Mouse (Mus musculus) cerebellum, adult 11 months (tissue): ENCODE results near the gene Klhl6.

Source experiments
- DNase-seq: peaks from one replicate; pipeline ENCODE4 v3.0.0; 2022

Klhl6 gene

GRCm38 (mm10) chr16:19968666-19969065, 14.2 kb downstream of the Klhl6 start:
- DNase-seq = no peak

DNA sequence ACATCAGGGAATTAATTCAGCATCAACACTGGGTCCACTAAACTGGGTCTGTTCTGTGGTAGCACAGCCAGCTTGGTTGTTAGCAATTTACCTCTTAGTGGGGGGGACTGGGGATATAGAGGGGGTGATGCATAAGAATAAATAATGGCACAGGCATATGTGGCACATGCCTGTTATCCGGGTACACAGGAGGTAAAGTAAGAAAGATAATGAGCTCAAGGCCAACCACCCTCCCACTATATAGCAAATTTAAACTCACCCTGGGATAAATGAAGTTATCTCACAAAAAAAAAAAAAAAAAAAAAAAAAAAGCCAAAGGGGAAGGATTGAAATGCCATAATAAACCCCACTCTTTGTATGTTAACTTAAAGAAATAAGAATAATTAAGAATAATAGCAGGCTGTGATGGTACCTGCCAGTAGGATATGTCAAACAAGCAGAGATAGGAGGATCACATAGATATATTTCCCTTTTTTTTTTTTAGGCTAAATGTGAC, 14.9 kb downstream of the Klhl6 start:
- no peak for DNase-seq

GRCm38 (mm10) chr16:19966976-19967375, 15.9 kb downstream of the Klhl6 start:
- DNase-seq = no peak

DNA sequence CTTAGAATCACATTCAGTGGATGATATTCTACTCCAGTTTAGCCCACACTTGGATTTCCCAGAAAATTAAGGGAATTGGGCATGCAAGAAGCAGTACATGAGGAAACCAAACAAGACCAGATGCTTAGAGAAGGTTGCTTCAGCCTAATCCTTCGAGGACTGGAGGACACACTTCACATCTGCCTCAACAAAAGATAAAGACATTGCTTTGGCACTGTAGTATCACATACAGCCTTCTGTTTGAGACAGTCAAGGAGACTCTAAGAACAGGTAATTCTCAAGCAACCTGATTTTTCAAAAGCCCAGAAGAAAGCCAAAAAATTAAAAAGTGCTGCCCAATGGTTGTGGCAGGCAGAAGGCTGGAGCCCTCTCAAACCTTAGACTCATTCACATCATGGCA, 16.4 kb downstream of the Klhl6 start:
- no peak for DNase-seq

GRCm38 (mm10) chr16:19962951-19963350, 19.9 kb downstream of the Klhl6 start:
- no peak for DNase-seq

DNA sequence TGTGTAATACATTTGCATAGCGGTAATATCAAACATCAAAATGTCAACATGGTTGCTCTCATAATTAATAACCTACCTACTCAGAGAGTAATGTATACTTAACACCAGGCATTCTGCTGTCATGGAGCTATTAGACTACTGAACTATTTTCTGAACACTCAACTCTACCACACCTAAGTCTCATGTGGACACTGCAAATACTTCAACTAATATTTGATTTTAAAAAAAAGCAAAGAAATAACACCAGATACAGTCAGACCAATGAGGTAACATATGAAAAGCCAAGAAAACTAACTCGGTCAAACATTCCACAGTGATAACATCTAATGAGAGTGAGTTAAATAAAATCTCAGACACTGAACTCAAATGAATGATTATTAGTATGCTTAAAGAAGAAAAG, 21.8 kb downstream of the Klhl6 start:
- DNase-seq = no peak

- no peak for DNase-seq
These were observed 22.3 kb downstream of the Klhl6 start for GRCm38 (mm10) chr16:19960407-19961058.

DNA sequence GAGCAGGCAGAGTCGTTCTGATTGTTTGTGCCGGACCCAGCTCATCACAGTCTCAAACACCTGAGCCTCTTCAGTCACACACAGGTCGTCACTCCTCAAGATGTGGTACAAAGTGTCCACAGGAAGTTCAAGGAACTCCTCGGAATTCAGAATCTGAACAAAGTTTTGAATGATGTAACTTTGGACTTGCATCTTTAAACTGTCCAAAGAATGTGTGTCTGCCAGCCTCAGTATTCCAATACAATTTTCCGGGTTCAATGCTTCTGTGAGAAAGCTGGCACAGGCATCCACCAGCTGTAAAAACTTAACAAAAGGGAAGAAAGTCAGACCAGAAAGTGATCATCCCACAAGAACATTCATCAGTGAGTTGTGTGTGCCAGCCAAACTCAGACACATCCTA, 25.8 kb downstream of the Klhl6 start:
- DNase-seq = no peak

DNA sequence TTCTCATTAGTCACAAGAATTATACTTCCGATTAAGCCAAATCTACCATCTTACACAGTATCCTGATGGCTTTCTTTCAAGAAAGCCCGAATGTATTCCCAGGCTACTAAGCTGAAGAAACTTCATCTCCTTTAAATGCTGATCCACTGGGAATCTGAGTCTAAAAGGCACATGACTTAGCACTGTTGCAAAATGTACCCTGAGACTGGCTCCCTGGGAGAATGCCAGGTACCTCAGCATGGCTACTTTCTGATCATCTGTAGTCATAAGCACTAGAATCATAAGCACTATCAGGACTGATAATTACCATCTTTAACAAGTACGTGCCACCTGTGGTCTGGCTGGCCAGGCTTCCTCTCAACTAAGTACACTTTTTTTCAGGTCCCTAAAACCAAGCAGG, 35.5 kb downstream of the Klhl6 start:
- DNase-seq = no peak

DNA sequence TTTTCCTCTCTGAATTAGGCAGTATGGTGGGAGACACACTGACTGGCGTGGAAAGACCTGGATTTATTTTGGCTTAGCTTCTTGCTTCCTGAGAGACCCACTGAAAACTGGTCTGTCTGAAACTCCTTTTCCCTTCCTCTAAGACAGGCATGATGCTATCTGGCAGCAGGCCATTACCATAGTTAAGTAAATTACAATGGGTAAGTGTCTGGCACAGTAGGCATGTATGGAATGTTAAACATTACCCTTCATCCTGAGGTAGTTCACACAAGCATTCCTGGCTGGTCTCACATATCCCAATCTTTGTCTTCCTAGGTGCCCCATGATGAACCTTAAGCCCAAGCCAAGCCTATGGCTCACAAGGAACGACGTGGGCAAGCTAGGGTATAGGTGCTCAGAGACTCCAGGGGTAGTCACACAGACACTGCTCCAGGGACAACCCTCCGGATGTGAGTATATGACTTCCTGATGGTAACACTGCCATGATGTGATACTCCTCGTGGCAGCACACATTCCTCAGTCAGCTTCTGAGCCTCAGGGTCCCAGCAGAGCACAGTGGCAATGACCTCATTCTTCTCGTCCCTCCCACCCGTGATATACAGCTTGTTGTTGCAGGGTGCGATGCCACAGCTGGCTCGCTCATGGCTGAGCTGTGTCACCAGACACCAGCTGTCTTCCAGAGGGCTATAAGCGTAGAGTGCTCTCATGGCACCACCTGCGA, 36.1 kb downstream of the Klhl6 start:
- no peak for DNase-seq

DNA sequence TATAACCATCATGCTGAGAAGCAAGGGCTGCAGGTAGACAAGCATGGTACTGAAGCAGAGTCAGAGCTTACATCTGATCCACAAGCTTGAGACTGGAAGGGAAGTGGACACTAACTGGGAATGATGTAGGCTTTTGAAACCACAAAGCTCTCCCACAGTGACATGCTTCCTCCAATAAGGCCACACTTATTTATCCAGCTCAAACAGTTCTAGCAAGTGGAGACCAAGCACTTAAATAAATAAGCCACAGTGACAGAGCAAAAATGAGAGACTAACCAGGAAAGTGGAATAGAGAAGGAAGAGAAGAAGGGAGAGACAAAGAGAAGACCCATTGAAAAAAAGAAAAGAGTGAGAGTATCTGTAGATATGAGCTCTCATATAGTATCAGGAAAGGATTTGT, 62.0 kb downstream of the Klhl6 start:
- no peak for DNase-seq

GRCm38 (mm10) chr16:19918286-19918685, 64.6 kb downstream of the Klhl6 start:
- DNase-seq = no peak

DNA sequence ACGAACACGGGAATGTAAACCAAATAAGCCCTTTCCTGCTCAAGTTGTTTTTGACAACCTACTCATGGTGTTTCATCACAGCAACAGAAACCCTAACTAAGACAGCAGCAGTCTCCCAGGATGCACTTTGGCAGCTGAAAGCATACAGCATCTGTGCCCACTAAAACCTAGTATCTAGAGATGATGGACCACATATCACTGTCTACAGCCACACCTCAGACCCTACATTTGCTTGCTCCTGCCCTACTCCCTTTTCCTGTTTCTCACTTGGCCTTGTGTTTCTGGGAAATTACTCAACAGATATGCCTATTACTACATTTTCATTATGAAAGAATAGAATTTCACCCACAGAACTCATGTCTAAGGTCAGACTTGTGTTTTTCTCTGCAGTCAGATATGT, 70.3 kb downstream of the Klhl6 start:
- DNase-seq = no peak

GRCm38 (mm10) chr16:19908291-19908690, 74.5 kb downstream of the Klhl6 start:
- DNase-seq = no peak

DNA sequence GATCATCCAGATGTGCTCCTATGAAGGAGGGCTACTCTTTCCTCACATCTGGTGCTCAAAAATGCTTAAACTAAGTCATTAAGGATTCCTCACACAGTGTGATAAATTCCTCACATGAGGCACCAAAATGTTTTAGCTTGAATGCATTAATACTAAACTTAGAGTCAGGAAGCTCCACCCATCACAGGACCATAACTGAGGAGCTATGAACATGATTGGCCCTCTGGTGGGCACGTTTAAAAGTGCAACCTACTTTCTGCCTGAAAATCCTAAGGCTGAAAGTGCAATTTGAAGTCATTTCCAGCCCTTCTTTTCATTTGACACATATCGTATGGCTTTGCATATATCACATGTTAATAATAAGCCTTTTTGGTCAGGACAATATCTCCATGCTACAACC, 75.7 kb downstream of the Klhl6 start:
- no peak for DNase-seq

GRCm38 (mm10) chr16:19904734-19905479, 77.9 kb downstream of the Klhl6 start:
- DNase-seq = no peak

DNA sequence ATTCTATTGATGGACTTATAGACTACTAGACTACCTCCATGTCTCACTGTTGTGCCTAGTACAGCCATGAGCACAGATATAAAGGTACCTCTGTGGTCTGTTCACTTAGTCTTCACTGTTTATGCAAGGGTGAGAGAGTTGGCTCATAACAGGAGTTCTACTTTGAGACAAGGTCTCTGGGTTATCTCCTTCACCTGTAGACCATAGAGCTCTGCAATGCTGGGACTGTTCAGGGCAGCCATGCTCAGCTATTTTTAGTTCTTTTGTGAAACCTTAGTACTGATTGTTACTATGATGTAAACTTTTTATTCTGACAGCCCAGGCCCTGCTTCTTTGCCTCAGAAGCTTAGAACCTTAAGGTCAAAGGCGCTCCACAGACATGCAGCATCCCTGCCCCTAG, 79.0 kb downstream of the Klhl6 start:
- DNase-seq = no peak
